Mouse (Mus musculus) cerebellum, adult 2 months (tissue): ENCODE results near the gene Elmo1. TPM values are rescaled to one million over a fixed set of nuclear protein-coding genes. Genes with fewer than 3 reads are reported as not detected.

ENCODE experiments used
- DNase-seq, 2 experiments: peaks; one replicate each; pipeline ENCODE4 v3.0.0; 2021
- H3K27ac ChIP-seq: fragments of 200-500 bp; 2 replicates; pipeline ENCODE4 v1.5.1; 2012; ENCODE audit warnings: low read length, control low read depth, inconsistent platforms; ENCODE audit not compliant: insufficient read depth
- H3K27me3 ChIP-seq: fragments of 200-500 bp; 2 replicates; pipeline ENCODE4 v1.6.1; 2012; ENCODE audit warnings: inconsistent platforms, mild to moderate bottlenecking, low read length, moderate library complexity; ENCODE audit not compliant: control insufficient read depth, insufficient read depth
- H3K4me1 ChIP-seq: fragments of 200-500 bp; 2 replicates; pipeline ENCODE4 v1.6.1; 2011; ENCODE audit warnings: low read length; ENCODE audit not compliant: control insufficient read depth, insufficient read depth
- H3K4me3 ChIP-seq: fragments of 200-500 bp; replicated peaks from 2 replicates; pipeline ENCODE3; 2011; ENCODE audit warnings: mild to moderate bottlenecking, low read depth, low read length, control low read depth; ENCODE audit not compliant: insufficient read depth
- CTCF ChIP-seq: fragments of 200-500 bp; IDR thresholded peaks from 2 replicates; pipeline ENCODE4 v1.5.1; 2011; ENCODE audit warnings: low read depth, mild to moderate bottlenecking, control low read depth, low read length, moderate library complexity, borderline replicate concordance; ENCODE audit not compliant: insufficient read depth
- POLR2A ChIP-seq: fragments of 200-500 bp; IDR thresholded peaks from 2 replicates; pipeline ENCODE4 v1.6.1; 2011; ENCODE audit warnings: low read length, control low read depth, borderline replicate concordance; ENCODE audit not compliant: insufficient read depth
- WGBS: fragments of 180-500 bp; shearing (Covaris S2); methylation state at CpG from one replicate; pipeline ENCODE4 v1.1.7; 2018; 5-methylcytosine and 5-hydroxymethylcytosine counted together
- polyA plus RNA-seq: library from polyadenylated mRNA; depleted of rRNA; stranded (reverse); fragments of >200 nt; gene quantifications from 2 replicates; pipeline ENCODE4 v1.2.3, GENCODE M21; 2012; rRNA removed

Elmo1 gene
- 92.3 and 97.5 TPM in 2 replicates for polyA plus RNA-seq

DNA sequence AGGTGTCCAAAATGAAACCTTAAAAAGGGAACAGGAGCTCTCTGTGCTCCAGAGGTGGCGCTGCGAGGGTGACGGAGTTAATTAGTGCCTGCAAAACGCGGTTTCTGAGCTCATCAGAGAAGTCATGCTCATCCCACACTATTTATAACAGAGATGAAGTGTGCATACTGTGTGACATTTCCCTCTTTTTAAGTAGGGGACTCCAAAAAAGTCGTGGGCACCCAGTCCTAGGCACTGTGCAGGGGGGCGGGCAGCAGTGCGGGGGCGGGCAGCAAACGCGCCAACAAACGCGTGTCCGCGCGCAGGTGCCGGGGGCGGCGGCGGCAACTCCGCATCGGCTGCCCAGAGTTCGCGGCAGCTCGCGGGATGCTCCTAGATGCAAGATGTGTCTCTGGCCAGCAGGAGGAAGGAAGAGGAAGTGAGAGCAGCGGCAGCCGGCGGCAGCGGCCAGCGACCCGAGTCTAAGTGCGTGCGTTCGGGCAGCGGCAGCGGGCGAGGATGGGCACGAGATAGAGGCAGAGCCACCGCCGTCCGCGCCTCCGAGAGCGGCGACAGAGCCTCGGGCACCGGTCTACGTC, at the start of gene Elmo1:
Gene Elmo1, plus strand, starts transcription at position 464 of the 578 bp plus-strand sequence.
- peak; percentile 59 to 64 for DNase-seq
- Histone ChIP-seq H3K27me3 (no peaks in the 10 kb centered on the region; the same call in 1 of the 2 replicates), H3K27ac (peak within 1 kb of the TSS; percentile 48; the same call in 1 of the 2 replicates), H3K4me1 (no peaks in the 10 kb centered on the region), H3K4me3 (peak within 1 kb of the TSS; percentile 45)
- WGBS, result under 1% methylated on average over 49 of the region's 49 CpGs
- TF ChIP-seq CTCF (no peak; the same call in 1 of the 2 replicates), POLR2A (no peak)

GRCm38 (mm10) chr13:20041169-20041830, 49.1 kb upstream of the Elmo1 start:
- Histone ChIP-seq H3K27me3 (no peaks in the 10 kb centered on the region), H3K4me1 (no peaks in the 10 kb centered on the region), H3K4me3 (no peak overlapping the region), H3K27ac (no peak overlapping the region)
- WGBS, result 19% methylated on average over 2 of the region's 2 CpGs
- no peak for TF ChIP-seq CTCF
- TF ChIP-seq POLR2A, result no peak
- peak in 1 of 2 experiments; percentile 9 for DNase-seq

DNA sequence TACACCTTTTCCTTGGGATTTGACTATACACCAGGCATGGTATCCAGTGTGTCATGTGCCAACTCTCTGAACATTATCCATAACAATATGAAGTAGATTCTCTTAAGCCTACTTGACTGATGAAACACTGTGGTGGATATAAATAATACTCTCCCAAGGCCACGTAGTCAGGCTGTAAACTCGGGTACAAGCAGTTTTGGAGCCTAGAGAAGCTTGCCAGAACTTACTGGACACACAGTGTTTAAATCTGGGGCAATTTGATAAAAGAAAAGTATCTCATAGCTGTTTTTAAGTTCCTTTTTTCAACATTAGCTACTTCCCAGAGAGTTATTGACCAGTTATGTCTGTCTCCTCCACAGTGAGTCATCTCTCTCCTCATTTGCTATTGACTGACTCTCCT, 47.5 kb upstream of the Elmo1 start:
- no peaks in the 10 kb centered on the region for H3K27me3 ChIP-seq
- no peak overlapping the region for H3K27ac ChIP-seq
- 78% methylated on average over 2 of the region's 2 CpGs for whole genome bisulfite sequencing
- H3K4me3 ChIP-seq, result no peak overlapping the region
- H3K4me1 ChIP-seq, result no peaks in the 10 kb centered on the region
- no peak for TF ChIP-seq POLR2A
- no peak for DNase-seq

DNA sequence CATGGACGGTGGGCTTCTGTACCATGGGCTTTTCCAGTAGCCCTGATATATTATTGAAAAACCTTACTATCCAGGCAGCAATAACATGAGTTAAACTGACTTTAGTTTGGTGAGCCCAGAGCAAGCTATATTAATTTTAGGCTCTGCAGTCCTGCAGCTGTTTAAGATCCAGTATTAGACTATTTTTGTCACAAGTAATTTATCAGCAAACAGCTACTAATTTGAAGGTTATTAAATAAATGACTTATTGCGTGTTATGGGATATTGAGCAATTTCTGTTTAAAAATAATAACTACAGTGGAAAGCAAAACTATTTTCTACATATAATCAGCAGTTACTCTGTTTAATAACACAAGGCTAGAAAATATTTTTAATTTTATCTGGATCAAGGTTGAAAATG, 45.0 kb upstream of the Elmo1 start:
- Histone ChIP-seq H3K4me3 (no peak overlapping the region), H3K27ac (no peak overlapping the region), H3K27me3 (no peaks in the 10 kb centered on the region), H3K4me1 (no peaks in the 10 kb centered on the region; the same call in 1 of the 2 replicates)
- DNase-seq, result no peak
- TF ChIP-seq CTCF, result no peak
- TF ChIP-seq POLR2A, result no peak
- 94% methylated on average over 2 of the region's 2 CpGs for WGBS

GRCm38 (mm10) chr13:20045836-20046235, 44.6 kb upstream of the Elmo1 start:
- whole genome bisulfite sequencing, result 68% methylated on average over 5 of the region's 5 CpGs
- H3K4me1 ChIP-seq, result no peaks in the 10 kb centered on the region; the same call in 1 of the 2 replicates
- H3K4me3 ChIP-seq, result no peak overlapping the region
- no peak for TF ChIP-seq POLR2A
- no peaks in the 10 kb centered on the region for H3K27me3 ChIP-seq
- H3K27ac ChIP-seq, result no peak overlapping the region
- DNase-seq, result no peak

- no peak for TF ChIP-seq CTCF
- TF ChIP-seq POLR2A, result no peak
- H3K27me3 ChIP-seq, result no peaks in the 10 kb centered on the region
- no peaks in the 10 kb centered on the region; the same call in 1 of the 2 replicates for H3K4me1 ChIP-seq
- no peak overlapping the region for H3K4me3 ChIP-seq
- DNase-seq, result no peak
- 60% methylated on average over 4 of the region's 4 CpGs for WGBS
- H3K27ac ChIP-seq, result no peak overlapping the region
Measured at GRCm38 (mm10) chr13:20046406-20046805, 44.0 kb upstream of the Elmo1 start.

DNA sequence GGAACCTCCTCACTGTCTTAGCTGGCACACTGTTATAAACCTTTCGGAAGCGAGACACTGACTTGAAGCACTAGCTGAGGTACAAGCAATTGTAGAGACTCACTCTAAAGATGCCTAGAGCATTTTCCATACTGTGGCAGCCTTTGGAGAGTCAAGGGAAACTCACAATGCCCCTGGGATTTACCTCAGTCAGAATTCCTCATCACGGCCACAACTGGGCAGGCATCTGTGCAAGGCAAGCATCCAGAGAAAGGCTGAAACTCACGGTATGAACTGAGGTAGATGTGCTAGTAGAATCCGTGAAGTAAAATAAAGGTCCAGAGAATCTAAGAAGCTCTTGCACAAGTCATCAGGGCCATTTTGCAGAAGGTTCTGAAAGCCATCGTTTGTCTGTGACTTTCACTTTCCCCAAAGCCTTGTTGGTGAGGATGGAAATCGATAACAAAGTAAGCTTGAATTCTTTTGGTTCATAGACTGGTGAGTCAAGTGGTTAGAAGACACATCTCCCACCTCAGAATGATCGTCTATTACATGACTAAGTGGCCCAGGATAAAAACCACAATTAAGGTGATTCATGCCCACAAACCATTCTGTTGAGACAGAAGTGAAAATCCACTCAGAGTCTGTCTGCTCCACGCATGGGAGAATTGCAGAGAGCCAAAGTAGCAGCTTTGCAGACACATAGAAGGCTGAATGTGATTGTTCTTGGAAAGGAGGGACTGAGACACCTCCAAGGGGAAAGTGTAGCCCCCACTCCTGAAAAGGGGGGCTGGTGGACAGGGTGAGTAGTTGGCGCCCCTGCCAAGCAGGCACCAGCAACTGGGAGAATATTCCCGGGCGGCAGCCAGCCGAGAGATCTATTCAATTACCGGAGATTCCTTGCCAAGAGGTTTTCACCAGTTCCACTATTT, 42.2 kb upstream of the Elmo1 start:
- DNase-seq, result peak in 1 of 2 experiments; percentile 2
- 44% methylated on average over 14 of the region's 14 CpGs for WGBS
- H3K27ac ChIP-seq, result no peak overlapping the region
- no peak overlapping the region for H3K4me3 ChIP-seq
- no peaks in the 10 kb centered on the region; the same call in 1 of the 2 replicates for H3K4me1 ChIP-seq
- H3K27me3 ChIP-seq, result no peaks in the 10 kb centered on the region
- no peak for TF ChIP-seq CTCF
- TF ChIP-seq POLR2A, result no peak
